Mouse (Mus musculus) heart, embryonic 13.5 days (tissue): ENCODE data around the gene Ppp5c. TPM values are rescaled to one million over a fixed set of nuclear protein-coding genes. Genes with fewer than 3 reads are reported as not detected.

Source experiments
- ATAC-seq: fragments of 200-750 bp; cut with Nextera tagmentation; 2 replicates; pipeline ENCODE4 v1.8.0; 2017; ENCODE audit warnings: moderate TSS enrichment; ENCODE audit not compliant: insufficient number of reproducible peaks, low FRiP score, low TSS enrichment; ENCODE audit errors: extremely low read depth
- H3K27ac ChIP-seq: fragments of 300-500 bp; sonication (generic); replicated peaks from 2 replicates; pipeline ENCODE4 v1.5.1; 2015; ENCODE audit warnings: moderate library complexity, mild to moderate bottlenecking, inconsistent platforms
- H3K27me3 ChIP-seq: fragments of 300-500 bp; sonication (generic); replicated peaks from 2 replicates; pipeline ENCODE4 v1.6.1; 2015; ENCODE audit warnings: mild to moderate bottlenecking, inconsistent platforms
- H3K36me3 ChIP-seq: fragments of 300-500 bp; sonication (generic); 2 replicates; pipeline ENCODE4 v1.6.1; 2015; ENCODE audit warnings: mild to moderate bottlenecking, inconsistent platforms
- H3K4me1 ChIP-seq: fragments of 300-500 bp; sonication (generic); 2 replicates; pipeline ENCODE4 v1.6.1; 2015; ENCODE audit warnings: inconsistent platforms
- H3K4me2 ChIP-seq: fragments of 300-500 bp; sonication (generic); 2 replicates; pipeline ENCODE4 v1.6.1; 2015; ENCODE audit warnings: inconsistent platforms, mild to moderate bottlenecking, moderate library complexity
- H3K4me3 ChIP-seq: fragments of 300-500 bp; sonication (generic); 2 replicates; pipeline ENCODE4 v1.5.1; 2015; ENCODE audit warnings: moderate library complexity, mild to moderate bottlenecking, inconsistent platforms
- H3K9ac ChIP-seq: fragments of 300-500 bp; sonication (generic); 2 replicates; pipeline ENCODE4 v1.6.1; 2015; ENCODE audit warnings: inconsistent platforms, mild to moderate bottlenecking, moderate library complexity
- H3K9me3 ChIP-seq: fragments of 300-500 bp; sonication (generic); 2 replicates; pipeline ENCODE4 v1.6.1; 2016; ENCODE audit warnings: inconsistent platforms
- WGBS: fragments of 180-500 bp; shearing (Covaris S2); methylation state at CpG from one replicate; pipeline ENCODE4 v1.1.7; 2015; ENCODE audit warnings: mixed read lengths; 5-methylcytosine and 5-hydroxymethylcytosine counted together
- polyA plus RNA-seq: library from polyadenylated mRNA; unstranded; fragments of >200 nt; fragmentation: Nextera tagmentation; extraction: Ambion mirVana; gene quantifications from 2 replicates; pipeline ENCODE4 v1.2.1, GENCODE M21; 2015

Gene Ppp5c
- polyA plus RNA-seq, 1 experiment from 2014 or later = 82.3 TPM

- peaks cover 33% of the 10 kb centered on the region for H3K4me1 ChIP-seq
- peak overlapping the region; percentile 65 for H3K27ac ChIP-seq
- WGBS = 71% methylated on average over 3 of the region's 3 CpGs
- no peaks in the 10 kb centered on the region for H3K27me3 ChIP-seq
- H3K4me2 ChIP-seq = peak overlapping the region; percentile 11; the same call in 1 of the 2 replicates
- no peak overlapping the region for H3K4me3 ChIP-seq
- no peak for ATAC-seq
- H3K9me3 ChIP-seq = no peaks in the 10 kb centered on the region
- H3K9ac ChIP-seq = no peak overlapping the region
- no peaks in the 10 kb centered on the region for H3K36me3 ChIP-seq
Observed at GRCm38 (mm10) chr7:16971160-16971559, 56.6 kb downstream of the Ppp5c start.

- Histone ChIP-seq H3K27ac (no peak overlapping the region), H3K4me1 (peaks cover 10% of the 10 kb centered on the region), H3K4me3 (no peak overlapping the region), H3K27me3 (no peaks in the 10 kb centered on the region), H3K9me3 (no peaks in the 10 kb centered on the region), H3K9ac (no peak overlapping the region), H3K4me2 (no peak overlapping the region), H3K36me3 (no peaks in the 10 kb centered on the region)
- WGBS = 76% methylated on average over 6 of the region's 6 CpGs
- ATAC-seq = no peak
Observed at GRCm38 (mm10) chr7:16968414-16968813, 59.3 kb downstream of the Ppp5c start.

- H3K4me3 ChIP-seq = no peak overlapping the region
- no peak overlapping the region for H3K27ac ChIP-seq
- no peaks in the 10 kb centered on the region for H3K9me3 ChIP-seq
- no peak overlapping the region for H3K9ac ChIP-seq
- H3K4me1 ChIP-seq = no peaks in the 10 kb centered on the region
- no peaks in the 10 kb centered on the region for H3K36me3 ChIP-seq
- 73% methylated on average over 5 of the region's 5 CpGs for WGBS
- H3K4me2 ChIP-seq = no peak overlapping the region
- ATAC-seq = no peak
- peaks cover 20% of the 10 kb centered on the region for H3K27me3 ChIP-seq
Observed at GRCm38 (mm10) chr7:16961678-16962077, 66.0 kb downstream of the Ppp5c start.

GRCm38 (mm10) chr7:16959539-16960187 is 68.1 kb downstream of the Ppp5c start, which contains the start of gene Pnmal1:
TSS of gene Pnmal1 (plus strand) at chr7:16959679.
- H3K4me1 ChIP-seq = no peaks in the 10 kb centered on the region
- WGBS = 28% methylated on average over 17 of the region's 17 CpGs
- peak within 1 kb of the TSS; percentile 12; the same call in 1 of the 2 replicates for H3K4me2 ChIP-seq
- no peak within 1 kb of the TSS for H3K9ac ChIP-seq
- no peak within 1 kb of the TSS for H3K27ac ChIP-seq
- peaks cover 20% of the 10 kb centered on the region for H3K27me3 ChIP-seq
- no peak within 1 kb of the TSS for H3K4me3 ChIP-seq
- no peaks in the 10 kb centered on the region for H3K9me3 ChIP-seq
- no peak for ATAC-seq
- H3K36me3 ChIP-seq = no peaks in the 10 kb centered on the region

GRCm38 (mm10) chr7:16956410-16957265 is 71.1 kb downstream of the Ppp5c start:
- Histone ChIP-seq H3K27ac (no peak overlapping the region), H3K4me2 (no peak overlapping the region), H3K27me3 (peaks cover 20% of the 10 kb centered on the region), H3K9me3 (no peaks in the 10 kb centered on the region), H3K4me1 (no peaks in the 10 kb centered on the region), H3K9ac (no peak overlapping the region), H3K36me3 (no peaks in the 10 kb centered on the region), H3K4me3 (no peak overlapping the region)
- ATAC-seq = no peak
- WGBS = 65% methylated on average over 15 of the region's 15 CpGs

- 74% methylated on average over 4 of the region's 4 CpGs for WGBS
- no peak overlapping the region for H3K4me3 ChIP-seq
Observed at GRCm38 (mm10) chr7:16955712-16956111, 72.0 kb downstream of the Ppp5c start.

More at GRCm38 (mm10) chr7:16955712-16956111, 72.0 kb downstream of the Ppp5c start:
- H3K4me2 ChIP-seq = no peak overlapping the region
- peaks cover 13% of the 10 kb centered on the region for H3K27me3 ChIP-seq
- H3K9me3 ChIP-seq = no peaks in the 10 kb centered on the region
- H3K4me1 ChIP-seq = peaks cover 5% of the 10 kb centered on the region; the same call in 1 of the 2 replicates
- H3K36me3 ChIP-seq = no peaks in the 10 kb centered on the region
- no peak overlapping the region for H3K27ac ChIP-seq
- no peak overlapping the region for H3K9ac ChIP-seq
- no peak for ATAC-seq

Other genes starting within 250 kb of the Ppp5c start
- gene Slc1a5, start 246.6 kb downstream of the Ppp5c start, polyA plus RNA-seq = 35.2 and 37.8 TPM in 2 replicates
- gene Strn4, start 212.0 kb downstream of the Ppp5c start, polyA plus RNA-seq = 81.1 and 82.5 TPM in 2 replicates
- gene Fkrp, start 211.2 kb downstream of the Ppp5c start, polyA plus RNA-seq = 31.9 and 33.3 TPM in 2 replicates
- 9.6 and 11.1 TPM in 2 replicates for gene Prkd2, start 185.0 kb downstream of the Ppp5c start, polyA plus RNA-seq
- 4.6 and 4.7 TPM in 2 replicates for gene Dact3, start 152.6 kb downstream of the Ppp5c start, polyA plus RNA-seq
- gene Gng8, start 136.1 kb downstream of the Ppp5c start, polyA plus RNA-seq = 4.5 and 4.9 TPM in 2 replicates
- 0.32 and 0.59 TPM in 2 replicates for gene Ptgir, start 121.4 kb downstream of the Ppp5c start, polyA plus RNA-seq
- gene Calm3, start 103.8 kb downstream of the Ppp5c start, polyA plus RNA-seq = 85.5 and 101 TPM in 2 replicates
- gene Pnmal2, start 83.2 kb downstream of the Ppp5c start, polyA plus RNA-seq = 4.0 and 4.1 TPM in 2 replicates
- gene Pnmal1, start 68.2 kb downstream of the Ppp5c start, polyA plus RNA-seq = 0.11 and 0.15 TPM in 2 replicates
- gene Gm42372, start 44.8 kb downstream of the Ppp5c start, polyA plus RNA-seq = 0.09 and 0.14 TPM in 2 replicates
- 25.5 and 25.8 TPM in 2 replicates for gene Ccdc8, start 35.2 kb downstream of the Ppp5c start, polyA plus RNA-seq
- gene Hif3a, start 34.5 kb upstream of the Ppp5c start, polyA plus RNA-seq = 26.7 and 26.8 TPM in 2 replicates
- gene Psg16, start 46.1 kb upstream of the Ppp5c start, polyA plus RNA-seq = 0.10 TPM in 1 of 2 replicates, not detected in the other
- gene Ceacam3, start 122.4 kb upstream of the Ppp5c start, polyA plus RNA-seq = not detected in 2 replicates
- not detected in 2 replicates for gene Psg29, start 175.6 kb upstream of the Ppp5c start, polyA plus RNA-seq